Mouse (Mus musculus): ENCODE measurements around the gene Cnnm3. TPM values are rescaled to one million over a fixed set of nuclear protein-coding genes. Genes with fewer than 3 reads are reported as not detected.
A peak's percentile ranks its signal among the peaks of the same experiment; 100 is the strongest.

The Cnnm3 gene
- polyA plus RNA-seq, 1 experiment from 2014 or later = 6.8 TPM

DNA sequence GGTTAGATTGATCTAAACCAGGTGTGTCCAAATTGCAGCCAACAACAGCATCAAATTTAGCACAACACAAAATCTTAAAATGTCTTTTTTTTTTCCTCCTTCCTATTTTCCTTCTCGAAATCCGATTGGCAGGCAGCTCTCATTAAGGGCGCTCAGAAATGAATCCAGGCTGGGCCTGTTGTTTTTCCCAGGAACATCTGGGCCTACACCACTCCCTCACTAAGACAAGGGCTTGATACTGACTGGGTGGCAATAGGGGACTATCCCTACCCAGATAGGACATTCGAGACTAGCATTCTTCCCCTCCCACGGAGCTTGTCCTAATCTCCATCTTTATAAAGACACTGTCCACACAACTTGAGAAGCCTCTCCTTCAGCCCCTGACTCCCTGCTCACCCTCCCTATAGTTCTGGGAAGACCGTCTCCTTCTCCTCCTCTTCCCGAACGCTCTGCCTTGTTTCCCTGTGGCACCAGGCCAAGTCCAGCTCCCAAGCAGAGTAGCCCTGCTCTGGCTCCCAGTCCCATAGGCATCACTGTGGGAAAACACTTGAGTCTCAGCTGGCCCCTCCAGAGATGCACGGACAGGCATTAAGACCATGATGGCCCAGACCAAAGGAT is 36.4 kb downstream of the Cnnm3 start:
- ATAC-seq (ENCODE audit: low FRiP score) (no peak), DNase-seq (ENCODE audit: low spot score) (peak; percentile 31)
- Histone ChIP-seq H3K27ac (peak overlapping the region; percentile 63), H3K36me3 (replicated peaks; ENCODE audit: control insufficient read depth, insufficient read depth) (peaks cover 52% of the 10 kb centered on the region), H3K27me3 (ENCODE audit: control insufficient read depth, insufficient read depth, low read length) (no peaks in the 10 kb centered on the region), H3K4me2 (replicated peaks) (no peak overlapping the region), H3K4me1 (replicated peaks; ENCODE audit: control insufficient read depth, insufficient read depth, low read length) (peaks cover 27% of the 10 kb centered on the region), H3K9me3 (ENCODE audit: control insufficient read depth, low read length) (no peaks in the 10 kb centered on the region), H3K4me3 (replicated peaks; ENCODE audit: low read length) (no peak overlapping the region), H3K9ac (peak overlapping the region; percentile 21; the same call in 1 of the 2 replicates)
- 35% methylated on average over 9 of the region's 9 CpGs for WGBS

DNA sequence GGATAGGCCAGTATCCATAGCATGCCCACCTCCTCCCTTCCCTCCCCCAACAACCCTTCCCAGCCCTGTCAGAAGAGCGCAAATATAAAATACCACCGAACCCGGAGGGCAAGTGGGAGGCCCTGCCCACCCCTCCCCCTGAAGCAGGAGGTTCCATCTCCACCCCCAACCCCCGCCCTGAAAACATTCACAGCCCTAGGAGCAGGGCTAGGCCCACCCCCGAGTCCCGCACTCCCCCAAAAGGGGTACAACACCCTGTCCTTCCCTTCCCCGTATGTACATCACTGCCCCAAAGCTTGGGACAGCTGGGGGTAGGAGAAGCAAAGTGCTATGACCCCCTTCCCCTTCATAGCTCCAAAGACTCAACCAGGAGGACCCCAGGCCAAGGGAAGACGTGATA is 37.1 kb downstream of the Cnnm3 start:
- Histone ChIP-seq H3K4me2 (replicated peaks) (no peak overlapping the region), H3K4me3 (replicated peaks; ENCODE audit: low read length) (no peak overlapping the region), H3K9me3 (ENCODE audit: control insufficient read depth, low read length) (no peaks in the 10 kb centered on the region), H3K27me3 (ENCODE audit: control insufficient read depth, insufficient read depth, low read length) (no peaks in the 10 kb centered on the region), H3K9ac (peak overlapping the region; percentile 39; the same call in 1 of the 2 replicates), H3K27ac (no peak overlapping the region), H3K4me1 (replicated peaks; ENCODE audit: control insufficient read depth, insufficient read depth, low read length) (peaks cover 27% of the 10 kb centered on the region), H3K36me3 (replicated peaks; ENCODE audit: control insufficient read depth, insufficient read depth) (peaks cover 59% of the 10 kb centered on the region)
- no peak for DNase-seq (ENCODE audit: low spot score)
- 55% methylated on average over 8 of the region's 8 CpGs for WGBS
- ATAC-seq (ENCODE audit: low FRiP score) = no peak

DNA sequence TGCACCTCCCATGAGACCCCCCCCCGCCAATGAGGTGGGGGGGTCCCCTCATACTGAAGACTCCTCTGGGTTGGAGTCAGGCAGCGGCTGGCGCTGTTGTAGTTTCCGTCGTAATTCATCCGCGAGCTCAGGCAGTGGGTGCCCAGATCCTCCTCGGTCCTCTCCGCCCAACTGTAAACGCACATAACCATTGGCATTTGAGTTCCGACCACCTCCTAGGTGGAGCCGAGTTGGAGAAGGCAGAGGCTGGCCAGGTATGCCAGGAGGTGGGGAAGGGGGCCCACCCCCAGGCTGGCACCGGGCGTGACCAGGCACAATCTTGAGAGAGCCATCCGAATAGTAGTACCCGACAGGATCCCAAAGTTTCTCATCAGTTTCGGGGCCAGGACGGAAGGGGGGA is 37.8 kb downstream of the Cnnm3 start:
- ATAC-seq (ENCODE audit: low FRiP score) (no peak), DNase-seq (ENCODE audit: low spot score) (no peak)
- H3K4me3 ChIP-seq (replicated peaks; ENCODE audit: low read length) = no peak overlapping the region
- peaks cover 66% of the 10 kb centered on the region for H3K36me3 ChIP-seq (replicated peaks; ENCODE audit: control insufficient read depth, insufficient read depth)
- no peak overlapping the region for H3K9ac ChIP-seq
- H3K9me3 ChIP-seq (ENCODE audit: control insufficient read depth, low read length) = no peaks in the 10 kb centered on the region
- H3K27me3 ChIP-seq (ENCODE audit: control insufficient read depth, insufficient read depth, low read length) = no peaks in the 10 kb centered on the region
- 85% methylated on average over 18 of the region's 18 CpGs for WGBS
- H3K4me1 ChIP-seq (replicated peaks; ENCODE audit: control insufficient read depth, insufficient read depth, low read length) = peaks cover 33% of the 10 kb centered on the region
- no peak overlapping the region for H3K4me2 ChIP-seq (replicated peaks)
- no peak overlapping the region for H3K27ac ChIP-seq

DNA sequence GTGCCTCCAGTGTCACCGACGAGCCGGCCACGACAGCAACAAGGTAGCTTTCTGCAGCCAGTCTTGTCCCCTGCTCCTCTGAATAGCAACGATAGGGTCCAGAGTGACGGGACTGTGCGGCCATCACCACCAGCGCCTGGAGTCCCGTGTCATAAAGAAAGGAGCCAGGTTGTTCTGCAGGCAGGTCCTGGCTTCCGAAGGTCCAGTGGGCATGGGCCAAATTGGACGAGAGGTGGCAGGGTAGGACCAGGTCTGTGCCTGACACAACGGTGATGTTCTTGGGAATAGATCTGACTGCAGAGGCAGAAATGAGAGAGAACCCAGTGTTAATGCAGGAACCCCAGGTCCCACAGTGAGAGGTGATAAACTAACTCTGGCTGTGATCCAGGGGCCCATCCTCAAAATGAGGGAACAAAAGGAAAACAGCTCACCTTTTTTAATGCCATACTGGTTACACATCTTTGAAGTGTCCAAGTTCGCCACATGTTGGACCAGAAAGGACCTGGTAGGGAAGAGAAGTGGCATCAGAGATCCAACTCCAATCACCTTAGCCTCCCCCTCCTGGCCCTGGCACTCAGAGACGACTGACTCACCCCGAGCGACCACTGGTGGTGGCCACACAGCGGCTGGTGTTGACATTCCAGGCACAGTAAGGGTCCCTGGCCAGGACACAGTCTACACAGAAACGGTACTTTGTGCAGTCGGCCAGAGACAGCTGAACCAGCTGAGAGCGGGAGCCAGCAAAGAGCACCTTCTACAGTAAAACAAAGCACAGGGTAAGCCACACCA is 38.6 kb downstream of the Cnnm3 start:
- H3K27ac ChIP-seq = no peak overlapping the region
- 79% methylated on average over 20 of the region's 20 CpGs for WGBS
- no peak overlapping the region for H3K4me3 ChIP-seq (replicated peaks; ENCODE audit: low read length)
- no peak overlapping the region for H3K4me2 ChIP-seq (replicated peaks)
- ATAC-seq (ENCODE audit: low FRiP score) = no peak
- DNase-seq (ENCODE audit: low spot score) = no peak
- H3K9me3 ChIP-seq (ENCODE audit: control insufficient read depth, low read length) = no peaks in the 10 kb centered on the region
- peaks cover 40% of the 10 kb centered on the region for H3K4me1 ChIP-seq (replicated peaks; ENCODE audit: control insufficient read depth, insufficient read depth, low read length)
- no peaks in the 10 kb centered on the region for H3K27me3 ChIP-seq (ENCODE audit: control insufficient read depth, insufficient read depth, low read length)
- H3K36me3 ChIP-seq (replicated peaks; ENCODE audit: control insufficient read depth, insufficient read depth) = peaks cover 74% of the 10 kb centered on the region
- H3K9ac ChIP-seq = no peak overlapping the region

DNA sequence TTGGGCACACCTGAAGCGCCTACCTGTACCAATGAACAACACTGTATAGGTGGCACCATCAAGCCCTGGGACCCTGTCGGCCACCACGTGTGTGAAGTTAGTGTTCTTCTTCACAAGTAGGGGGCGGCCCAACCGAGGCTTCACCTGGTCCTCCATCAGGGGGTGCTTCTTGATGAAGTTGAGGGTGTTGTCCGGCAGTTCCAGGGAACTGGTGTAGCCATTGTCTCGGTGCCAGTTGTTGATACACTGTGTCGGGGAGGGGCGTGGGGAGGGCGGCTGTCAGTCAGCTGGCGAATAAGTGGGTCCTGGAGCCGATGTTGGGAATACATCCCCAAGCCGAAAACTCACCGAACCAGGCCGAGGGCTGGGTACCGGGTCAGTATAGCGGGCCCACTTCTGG is 40.2 kb downstream of the Cnnm3 start:
- Histone ChIP-seq H3K36me3 (replicated peaks; ENCODE audit: control insufficient read depth, insufficient read depth) (peaks cover 74% of the 10 kb centered on the region), H3K27me3 (ENCODE audit: control insufficient read depth, insufficient read depth, low read length) (no peaks in the 10 kb centered on the region), H3K4me1 (replicated peaks; ENCODE audit: control insufficient read depth, insufficient read depth, low read length) (peaks cover 40% of the 10 kb centered on the region), H3K4me2 (replicated peaks) (no peak overlapping the region), H3K9ac (no peak overlapping the region), H3K27ac (no peak overlapping the region), H3K4me3 (replicated peaks; ENCODE audit: low read length) (no peak overlapping the region), H3K9me3 (ENCODE audit: control insufficient read depth, low read length) (no peaks in the 10 kb centered on the region)
- 91% methylated on average over 17 of the region's 17 CpGs for WGBS
- no peak for DNase-seq (ENCODE audit: low spot score)
- ATAC-seq (ENCODE audit: low FRiP score) = no peak

DNA sequence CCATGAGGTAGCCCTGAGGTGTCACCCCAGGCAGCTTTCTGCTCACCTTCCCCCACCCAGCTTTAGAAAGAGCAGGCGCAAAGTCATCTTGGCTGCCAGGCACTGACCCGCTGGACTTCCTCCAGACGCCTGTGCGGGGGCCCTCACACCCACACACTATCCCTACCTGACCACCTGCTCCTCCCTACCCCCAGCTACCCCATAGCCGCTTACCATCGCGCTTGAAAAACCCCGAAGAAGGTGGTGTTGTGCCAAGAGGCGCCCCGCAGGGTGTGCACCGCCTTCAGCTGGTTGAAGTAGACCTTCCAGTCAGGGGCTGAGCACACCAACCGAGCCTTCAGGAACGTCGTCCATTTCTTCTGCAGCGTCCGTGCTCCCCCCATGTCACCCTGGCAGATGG is 40.8 kb downstream of the Cnnm3 start:
- H3K4me2 ChIP-seq (replicated peaks) = no peak overlapping the region
- peaks cover 74% of the 10 kb centered on the region for H3K36me3 ChIP-seq (replicated peaks; ENCODE audit: control insufficient read depth, insufficient read depth)
- WGBS = 84% methylated on average over 16 of the region's 16 CpGs
- ATAC-seq (ENCODE audit: low FRiP score) (no peak), DNase-seq (ENCODE audit: low spot score) (no peak)
- no peak overlapping the region for H3K27ac ChIP-seq
- H3K4me1 ChIP-seq (replicated peaks; ENCODE audit: control insufficient read depth, insufficient read depth, low read length) = peaks cover 38% of the 10 kb centered on the region
- no peak overlapping the region for H3K9ac ChIP-seq
- H3K27me3 ChIP-seq (ENCODE audit: control insufficient read depth, insufficient read depth, low read length) = no peaks in the 10 kb centered on the region
- no peak overlapping the region for H3K4me3 ChIP-seq (replicated peaks; ENCODE audit: low read length)
- no peaks in the 10 kb centered on the region for H3K9me3 ChIP-seq (ENCODE audit: control insufficient read depth, low read length)

DNA sequence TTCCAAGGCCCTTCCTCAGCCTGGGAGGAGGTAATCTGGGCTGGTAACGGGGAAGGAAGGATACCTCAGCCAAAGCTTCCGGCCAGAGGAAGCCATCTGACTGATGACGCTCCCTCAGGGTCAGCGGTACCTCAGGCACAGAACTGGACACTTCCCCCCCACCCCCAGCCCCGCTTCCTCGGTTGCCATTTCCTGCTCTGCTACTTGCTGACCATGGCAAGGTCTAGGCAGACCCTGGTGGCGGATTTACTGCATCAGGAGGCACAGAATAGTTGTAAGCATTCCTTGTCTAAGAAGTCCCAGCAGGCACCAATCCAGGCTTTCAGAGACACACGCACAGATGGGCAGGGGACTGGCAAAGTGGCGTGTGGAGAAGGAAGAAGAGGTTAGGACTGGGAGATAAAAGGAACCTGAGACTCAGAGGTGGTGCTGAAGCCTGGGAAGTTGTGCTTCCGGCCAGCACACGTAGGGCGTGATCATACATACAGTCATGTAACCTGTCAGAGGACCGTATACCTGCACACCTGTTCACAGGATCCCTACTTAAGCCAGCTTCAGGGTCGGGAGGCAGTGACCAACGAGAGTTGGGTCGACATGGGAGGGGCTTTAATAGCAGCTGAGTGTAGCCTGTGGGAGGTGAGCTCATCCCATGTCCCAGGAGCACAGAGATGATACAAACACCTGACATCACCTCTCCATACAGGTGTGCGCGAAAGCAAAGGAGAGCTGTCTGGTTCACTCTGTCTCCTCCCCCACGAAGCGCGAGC is 43.1 kb downstream of the Cnnm3 start:
- Histone ChIP-seq H3K4me2 (replicated peaks) (peak overlapping the region; percentile 95), H3K27ac (peak overlapping the region; percentile 99; the same call in 1 of the 2 replicates), H3K4me3 (replicated peaks; ENCODE audit: low read length) (peak overlapping the region; percentile 85), H3K27me3 (ENCODE audit: control insufficient read depth, insufficient read depth, low read length) (no peaks in the 10 kb centered on the region), H3K9me3 (ENCODE audit: control insufficient read depth, low read length) (no peaks in the 10 kb centered on the region), H3K9ac (peak overlapping the region; percentile 99), H3K36me3 (replicated peaks; ENCODE audit: control insufficient read depth, insufficient read depth) (peaks cover 55% of the 10 kb centered on the region), H3K4me1 (replicated peaks; ENCODE audit: control insufficient read depth, insufficient read depth, low read length) (peaks cover 30% of the 10 kb centered on the region)
- ATAC-seq (ENCODE audit: low FRiP score) (no peak), DNase-seq (ENCODE audit: low spot score) (no peak)
- whole genome bisulfite sequencing = 71% methylated on average over 21 of the region's 21 CpGs

DNA sequence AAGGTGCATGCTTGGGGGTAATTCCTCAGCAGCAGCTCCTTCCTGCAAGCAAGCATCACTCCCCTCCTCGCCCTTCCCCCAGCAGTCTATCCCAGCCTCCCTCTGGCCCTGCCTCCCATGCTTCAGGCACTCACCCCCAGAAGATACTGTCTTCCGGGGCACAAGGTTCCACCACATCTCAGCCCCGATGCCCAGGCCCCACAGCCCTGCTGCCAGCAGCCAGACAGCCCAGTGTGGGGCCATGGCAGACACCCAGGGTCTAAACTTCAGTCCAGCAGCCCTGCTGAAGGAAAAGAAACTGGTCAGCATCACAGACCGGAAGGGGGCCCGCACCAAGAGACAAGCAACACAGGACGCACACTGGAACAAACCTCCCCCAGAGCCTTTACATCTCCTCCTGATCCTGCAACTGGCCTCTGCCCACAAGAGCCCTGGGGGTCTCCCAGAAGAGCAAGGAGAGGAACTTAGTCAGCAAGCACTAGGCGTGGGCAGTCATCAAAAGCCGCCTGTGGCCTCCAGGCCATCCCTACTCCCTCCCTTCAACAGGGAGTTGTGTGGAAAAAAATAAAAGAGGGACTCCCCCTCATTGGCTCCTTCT is 44.2 kb downstream of the Cnnm3 start:
- H3K27me3 ChIP-seq (ENCODE audit: control insufficient read depth, insufficient read depth, low read length) = no peaks in the 10 kb centered on the region
- H3K27ac ChIP-seq = peak overlapping the region; percentile 99
- ATAC-seq (ENCODE audit: low FRiP score) (no peak), DNase-seq (ENCODE audit: low spot score) (no peak)
- peak overlapping the region; percentile 85 for H3K4me3 ChIP-seq (replicated peaks; ENCODE audit: low read length)
- no peaks in the 10 kb centered on the region for H3K9me3 ChIP-seq (ENCODE audit: control insufficient read depth, low read length)
- H3K4me2 ChIP-seq (replicated peaks) = peak overlapping the region; percentile 95
- H3K9ac ChIP-seq = peak overlapping the region; percentile 99
- 3% methylated on average over 8 of the region's 8 CpGs for WGBS
- H3K36me3 ChIP-seq (replicated peaks; ENCODE audit: control insufficient read depth, insufficient read depth) = peaks cover 45% of the 10 kb centered on the region
- peaks cover 30% of the 10 kb centered on the region for H3K4me1 ChIP-seq (replicated peaks; ENCODE audit: control insufficient read depth, insufficient read depth, low read length)

Measured in hindbrain, embryonic 14.5 days (tissue).